Mouse (Mus musculus) heart, embryonic 16.5 days (tissue): ENCODE data around the gene Dstyk. TPM values are rescaled to one million over a fixed set of nuclear protein-coding genes. Genes with fewer than 3 reads are reported as not detected.

Experiments used
- ATAC-seq: fragments of 200-750 bp; cut with Nextera tagmentation; replicated peaks from 2 replicates; pipeline ENCODE4 v1.8.0; 2017; ENCODE audit warnings: moderate number of reproducible peaks; ENCODE audit not compliant: insufficient read depth, low FRiP score; ENCODE audit errors: extremely low read depth
- H3K27ac ChIP-seq: fragments of 300-500 bp; sonication (generic); 2 replicates; pipeline ENCODE4 v1.5.1; 2014; ENCODE audit warnings: mild to moderate bottlenecking, low read length, control low read depth, moderate library complexity
- H3K27me3 ChIP-seq: fragments of 300-500 bp; sonication (generic); 2 replicates; pipeline ENCODE4 v1.6.1; 2014; ENCODE audit warnings: low read length, mixed read lengths; ENCODE audit not compliant: control insufficient read depth, insufficient read depth
- H3K36me3 ChIP-seq: fragments of 300-500 bp; sonication (generic); 2 replicates; pipeline ENCODE4 v1.6.1; 2014; ENCODE audit not compliant: control insufficient read depth, insufficient read depth
- H3K4me1 ChIP-seq: fragments of 300-500 bp; sonication (generic); 2 replicates; pipeline ENCODE4 v1.6.1; 2014; ENCODE audit warnings: low read length, mixed read lengths; ENCODE audit not compliant: control insufficient read depth, insufficient read depth
- H3K4me2 ChIP-seq: fragments of 300-500 bp; sonication (generic); 2 replicates; pipeline ENCODE4 v1.6.1; 2014; ENCODE audit warnings: low read depth, mild to moderate bottlenecking, control low read depth, low read length
- H3K4me3 ChIP-seq: fragments of 300-500 bp; sonication (generic); 2 replicates; pipeline ENCODE4 v1.5.1; 2014; ENCODE audit warnings: mild to moderate bottlenecking, control low read depth, low read length
- H3K9ac ChIP-seq: fragments of 300-500 bp; sonication (generic); 2 replicates; pipeline ENCODE4 v1.6.1; 2014; ENCODE audit warnings: low read length, control low read depth
- H3K9me3 ChIP-seq: fragments of 300-500 bp; sonication (generic); replicated peaks from 2 replicates; pipeline ENCODE4 v1.6.1; 2016; ENCODE audit warnings: low read length; ENCODE audit not compliant: control insufficient read depth
- WGBS: fragments of 180-500 bp; shearing (Covaris S2); extraction: QIAGEN DNeasy Blood & Tissue Kit; methylation state at CpG from one replicate; pipeline ENCODE4 v1.1.7; 2014; 5-methylcytosine and 5-hydroxymethylcytosine counted together
- polyA plus RNA-seq: library from polyadenylated mRNA; unstranded; fragments of >200 nt; fragmentation: Nextera tagmentation; extraction: Ambion mirVana; gene quantifications from 2 replicates; pipeline ENCODE4 v1.2.1, GENCODE M21; 2015

Gene Dstyk
- polyA plus RNA-seq, 1 experiment from 2014 or later = 9.1 TPM

DNA sequence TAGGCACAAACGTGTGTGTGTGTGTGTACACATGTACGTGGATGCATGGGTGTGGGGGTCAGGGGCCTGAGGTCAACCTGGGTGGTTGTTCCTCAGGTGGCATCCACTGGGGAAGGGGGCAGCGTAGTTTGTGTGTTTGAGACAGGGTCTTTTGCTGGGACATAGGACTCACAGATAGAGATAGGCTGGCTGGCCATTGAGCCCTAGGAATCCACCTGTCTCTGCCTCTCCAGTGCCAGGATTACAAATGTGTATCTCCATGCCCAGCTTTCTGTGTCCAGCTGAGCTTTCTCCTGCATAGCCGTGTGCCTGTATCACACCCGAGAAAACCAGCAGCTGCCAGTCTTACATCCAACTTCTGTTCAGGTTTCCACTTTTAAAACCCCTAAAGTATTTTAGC lies 92.4 kb downstream of the Dstyk start:
- no peaks in the 10 kb centered on the region for H3K9me3 ChIP-seq
- WGBS = 86% methylated on average over 5 of the region's 5 CpGs
- H3K4me2 ChIP-seq = no peak overlapping the region
- H3K9ac ChIP-seq = no peak overlapping the region
- H3K27me3 ChIP-seq = peaks cover 3% of the 10 kb centered on the region; the same call in 1 of the 2 replicates
- ATAC-seq = no peak
- H3K36me3 ChIP-seq = peaks cover 16% of the 10 kb centered on the region
- no peak overlapping the region for H3K27ac ChIP-seq
- H3K4me1 ChIP-seq = no peaks in the 10 kb centered on the region
- no peak overlapping the region for H3K4me3 ChIP-seq

DNA sequence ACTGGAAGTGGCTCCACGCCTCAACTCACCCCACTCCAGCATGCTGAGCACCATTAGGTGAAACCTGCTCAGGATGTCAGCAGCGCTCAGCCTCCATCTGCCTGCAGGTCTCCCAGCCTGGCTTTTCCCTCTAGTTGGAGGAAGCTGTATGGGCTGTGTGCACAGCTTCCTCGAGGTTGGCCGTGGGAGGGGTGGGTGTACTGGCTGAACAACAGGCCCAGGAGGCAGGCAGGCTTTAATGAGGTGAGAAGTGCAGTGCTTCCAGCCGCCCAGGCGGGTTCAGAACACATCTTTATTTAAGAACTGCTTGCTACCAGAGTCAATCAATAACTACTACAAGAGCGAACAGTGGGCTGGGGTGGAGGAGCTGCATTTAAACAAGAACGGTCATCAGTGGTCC lies 94.2 kb downstream of the Dstyk start:
- peaks cover 3% of the 10 kb centered on the region; the same call in 1 of the 2 replicates for H3K27me3 ChIP-seq

DNA sequence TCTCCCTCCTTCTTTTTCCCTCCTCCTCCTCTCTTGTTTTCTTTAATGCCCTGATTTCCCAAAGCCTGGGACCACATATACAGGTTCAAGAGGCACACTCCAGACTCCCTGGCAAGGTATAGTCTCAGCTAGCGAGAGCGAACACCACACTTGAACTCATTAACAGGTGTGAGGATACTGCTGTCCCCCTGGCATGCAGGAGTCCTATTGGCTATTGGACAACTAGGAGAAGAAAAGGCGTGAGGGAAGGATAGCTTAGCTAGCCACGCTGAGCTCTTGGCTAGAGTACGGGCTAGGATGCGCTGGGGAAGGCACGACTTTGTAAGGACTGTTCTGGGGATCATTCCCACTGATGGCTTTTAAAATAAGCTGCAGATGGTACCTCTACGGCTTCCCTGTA lies 94.8 kb downstream of the Dstyk start:
- no peak overlapping the region for H3K9ac ChIP-seq
- no peaks in the 10 kb centered on the region for H3K4me1 ChIP-seq
- no peaks in the 10 kb centered on the region for H3K9me3 ChIP-seq
- no peak overlapping the region for H3K4me3 ChIP-seq
- no peak overlapping the region for H3K4me2 ChIP-seq
- no peak for ATAC-seq
- peaks cover 8% of the 10 kb centered on the region for H3K36me3 ChIP-seq
- H3K27ac ChIP-seq = no peak overlapping the region
- 78% methylated on average over 8 of the region's 8 CpGs for WGBS
- peaks cover 3% of the 10 kb centered on the region; the same call in 1 of the 2 replicates for H3K27me3 ChIP-seq

More for the DNA sequence above, 94.2 kb downstream of the Dstyk start:
- no peak overlapping the region for H3K4me3 ChIP-seq
- no peaks in the 10 kb centered on the region for H3K4me1 ChIP-seq
- H3K9me3 ChIP-seq = no peaks in the 10 kb centered on the region
- peaks cover 8% of the 10 kb centered on the region for H3K36me3 ChIP-seq
- WGBS = 45% methylated on average over 8 of the region's 8 CpGs
- no peak for ATAC-seq
- no peak overlapping the region for H3K4me2 ChIP-seq
- H3K9ac ChIP-seq = no peak overlapping the region
- no peak overlapping the region for H3K27ac ChIP-seq

DNA sequence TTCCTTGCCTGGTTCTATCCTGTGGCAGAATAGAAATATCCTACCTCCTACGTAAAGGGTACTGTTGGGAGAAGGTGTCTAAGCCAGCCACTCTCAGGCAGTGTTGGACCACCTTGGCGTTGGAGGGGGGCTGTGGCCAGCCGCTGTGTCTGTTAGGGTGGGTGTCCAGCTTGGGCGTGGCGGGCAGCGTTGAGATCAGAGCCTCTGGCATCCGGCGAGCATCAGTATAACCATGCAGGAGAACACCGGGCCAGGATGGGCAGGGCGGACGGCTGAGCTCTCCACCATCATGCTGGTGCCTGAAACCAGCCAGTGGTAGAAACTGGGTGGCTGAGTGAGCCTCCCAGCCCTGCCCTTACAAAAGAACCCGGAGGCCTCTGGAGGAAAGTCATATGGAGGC lies 98.0 kb downstream of the Dstyk start:
- H3K4me1 ChIP-seq = no peaks in the 10 kb centered on the region
- no peak overlapping the region for H3K9ac ChIP-seq
- no peak overlapping the region for H3K4me3 ChIP-seq
- no peaks in the 10 kb centered on the region for H3K36me3 ChIP-seq
- H3K27me3 ChIP-seq = peaks cover 3% of the 10 kb centered on the region; the same call in 1 of the 2 replicates
- 91% methylated on average over 12 of the region's 12 CpGs for WGBS
- H3K9me3 ChIP-seq = no peaks in the 10 kb centered on the region
- H3K27ac ChIP-seq = no peak overlapping the region
- no peak overlapping the region for H3K4me2 ChIP-seq
- ATAC-seq = no peak

Other genes with a start within 250 kb of the Dstyk start
- not detected in 2 replicates for gene Lemd1, start 226.1 kb upstream of the Dstyk start, polyA plus RNA-seq
- 0.04 TPM in 1 of 2 replicates, not detected in the other for gene AC124108.1, start 226.1 kb upstream of the Dstyk start, polyA plus RNA-seq
- gene Gm10188, start 187.8 kb upstream of the Dstyk start, polyA plus RNA-seq = not detected in 2 replicates
- gene Klhdc8a, start 118.9 kb upstream of the Dstyk start, polyA plus RNA-seq = 0.49 and 0.62 TPM in 2 replicates
- 3.4 and 4.3 TPM in 2 replicates for gene Nuak2, start 101.4 kb upstream of the Dstyk start, polyA plus RNA-seq
- 10.6 and 11.1 TPM in 2 replicates for gene Tmcc2, start 26.3 kb upstream of the Dstyk start, polyA plus RNA-seq
- gene Rbbp5, start 59.8 kb downstream of the Dstyk start, polyA plus RNA-seq = 31.2 and 32.2 TPM in 2 replicates
- gene Tmem81, start 88.7 kb downstream of the Dstyk start, polyA plus RNA-seq = 0.76 and 0.80 TPM in 2 replicates
- gene Cntn2, start 125.7 kb downstream of the Dstyk start, polyA plus RNA-seq = 0.09 TPM in 2 replicates